Mouse (Mus musculus): Measurements from ENCODE around the gene Cacna1c. TPM values are rescaled to one million over a fixed set of nuclear protein-coding genes. Genes with fewer than 3 reads are reported as not detected.

Cacna1c gene
- total and polyA plus RNA-seq, 2 experiments from 2014 or later = 5.1 to 39.4 TPM

GRCm38 (mm10) chr6:118641671-118642325 lies 554.4 kb downstream of the Cacna1c start:
- Histone ChIP-seq H3K9me3 (ENCODE audit: low read length) (peaks cover 5% of the 10 kb centered on the region), H3K27ac (no peak overlapping the region), H3K4me2 (ENCODE audit: low read depth, low read length) (no peak overlapping the region), H3K4me1 (ENCODE audit: insufficient read depth, low read length) (no peaks in the 10 kb centered on the region), H3K4me3 (ENCODE audit: low read length) (no peak overlapping the region), H3K27me3 (ENCODE audit: insufficient read depth, low read length) (no peaks in the 10 kb centered on the region), H3K36me3 (ENCODE audit: insufficient read depth, low read length) (peaks cover 4% of the 10 kb centered on the region), H3K9ac (replicated peaks; ENCODE audit: low read length) (no peak overlapping the region)
- DNase-seq (ENCODE audit: low spot score) = no peak
- no peak for ATAC-seq
- WGBS = 71% methylated on average over 6 of the region's 6 CpGs
- no peak for TF ChIP-seq CTCF (IDR thresholded peaks at IDR 0.05; ENCODE audit: low read depth)

GRCm38 (mm10) chr6:118639816-118640215 lies 556.4 kb downstream of the Cacna1c start:
- H3K36me3 ChIP-seq (ENCODE audit: insufficient read depth, low read length) = peaks cover 4% of the 10 kb centered on the region
- no peak for TF ChIP-seq CTCF (IDR thresholded peaks at IDR 0.05; ENCODE audit: low read depth)
- 50% methylated on average over 2 of the region's 2 CpGs for WGBS
- no peaks in the 10 kb centered on the region for H3K27me3 ChIP-seq (ENCODE audit: insufficient read depth, low read length)
- DNase-seq (ENCODE audit: low spot score) = no peak
- H3K9ac ChIP-seq (replicated peaks; ENCODE audit: low read length) = no peak overlapping the region
- ATAC-seq = no peak
- H3K9me3 ChIP-seq (ENCODE audit: low read length) = peaks cover 8% of the 10 kb centered on the region
- no peak overlapping the region for H3K4me3 ChIP-seq (ENCODE audit: low read length)
- H3K27ac ChIP-seq = no peak overlapping the region
- no peaks in the 10 kb centered on the region for H3K4me1 ChIP-seq (ENCODE audit: insufficient read depth, low read length)
- no peak overlapping the region for H3K4me2 ChIP-seq (ENCODE audit: low read depth, low read length)

GRCm38 (mm10) chr6:118638911-118639310 lies 557.3 kb downstream of the Cacna1c start:
- DNase-seq (ENCODE audit: low spot score) = no peak
- Histone ChIP-seq H3K27me3 (ENCODE audit: insufficient read depth, low read length) (no peaks in the 10 kb centered on the region), H3K4me3 (ENCODE audit: low read length) (no peak overlapping the region), H3K27ac (no peak overlapping the region), H3K9me3 (ENCODE audit: low read length) (peaks cover 8% of the 10 kb centered on the region), H3K4me2 (ENCODE audit: low read depth, low read length) (no peak overlapping the region), H3K9ac (replicated peaks; ENCODE audit: low read length) (no peak overlapping the region), H3K4me1 (ENCODE audit: insufficient read depth, low read length) (no peaks in the 10 kb centered on the region), H3K36me3 (ENCODE audit: insufficient read depth, low read length) (peaks cover 4% of the 10 kb centered on the region)
- ATAC-seq = no peak
- WGBS = 93% methylated on average over 2 of the region's 2 CpGs
- TF ChIP-seq CTCF (IDR thresholded peaks at IDR 0.05; ENCODE audit: low read depth) = no peak

- Histone ChIP-seq H3K9ac (replicated peaks; ENCODE audit: low read length) (no peak overlapping the region), H3K36me3 (ENCODE audit: insufficient read depth, low read length) (no peaks in the 10 kb centered on the region; the same call in none of the 2 replicates), H3K4me3 (ENCODE audit: low read length) (no peak overlapping the region), H3K27ac (no peak overlapping the region), H3K27me3 (ENCODE audit: insufficient read depth, low read length) (no peaks in the 10 kb centered on the region), H3K4me1 (ENCODE audit: insufficient read depth, low read length) (no peaks in the 10 kb centered on the region), H3K9me3 (ENCODE audit: low read length) (peaks cover 8% of the 10 kb centered on the region), H3K4me2 (ENCODE audit: low read depth, low read length) (no peak overlapping the region)
- DNase-seq (ENCODE audit: low spot score) (no peak), ATAC-seq (no peak)
- TF ChIP-seq CTCF (IDR thresholded peaks at IDR 0.05; ENCODE audit: low read depth) = no peak
- 75% methylated on average over 2 of the region's 2 CpGs for WGBS
Measured at GRCm38 (mm10) chr6:118632491-118632890, 563.7 kb downstream of the Cacna1c start.

- H3K4me2 ChIP-seq (ENCODE audit: low read depth, low read length) = no peak overlapping the region
- H3K4me3 ChIP-seq (ENCODE audit: low read length) = no peak overlapping the region
- H3K4me1 ChIP-seq (ENCODE audit: insufficient read depth, low read length) = 0 out of 2 replicates have a peak, but pooled peaks cover 4% of the 10 kb centered on the region
- H3K36me3 ChIP-seq (ENCODE audit: insufficient read depth, low read length) = no peaks in the 10 kb centered on the region; the same call in 1 of the 2 replicates
- DNase-seq (ENCODE audit: low spot score) (no peak), ATAC-seq (no peak)
- 82% methylated on average over 4 of the region's 4 CpGs for WGBS
- H3K9ac ChIP-seq (replicated peaks; ENCODE audit: low read length) = no peak overlapping the region
- H3K27me3 ChIP-seq (ENCODE audit: insufficient read depth, low read length) = no peaks in the 10 kb centered on the region
- H3K9me3 ChIP-seq (ENCODE audit: low read length) = no peaks in the 10 kb centered on the region
- no peak for TF ChIP-seq CTCF (IDR thresholded peaks at IDR 0.05; ENCODE audit: low read depth)
- no peak overlapping the region for H3K27ac ChIP-seq
Measured at GRCm38 (mm10) chr6:118630006-118630405, 566.2 kb downstream of the Cacna1c start.

- peak; percentile 79 for TF ChIP-seq CTCF (IDR thresholded peaks at IDR 0.05; ENCODE audit: low read depth)
- H3K27me3 ChIP-seq (ENCODE audit: insufficient read depth, low read length) = no peaks in the 10 kb centered on the region
- H3K9ac ChIP-seq (replicated peaks; ENCODE audit: low read length) = no peak overlapping the region
- no peak overlapping the region for H3K4me2 ChIP-seq (ENCODE audit: low read depth, low read length)
- H3K36me3 ChIP-seq (ENCODE audit: insufficient read depth, low read length) = no peaks in the 10 kb centered on the region; the same call in 1 of the 2 replicates
- 0 out of 2 replicates have a peak, but pooled peaks cover 4% of the 10 kb centered on the region for H3K4me1 ChIP-seq (ENCODE audit: insufficient read depth, low read length)
- no peaks in the 10 kb centered on the region for H3K9me3 ChIP-seq (ENCODE audit: low read length)
- ATAC-seq (peak; percentile 64), DNase-seq (ENCODE audit: low spot score) (peak; percentile 67)
- no peak overlapping the region for H3K27ac ChIP-seq
- no peak overlapping the region for H3K4me3 ChIP-seq (ENCODE audit: low read length)
- 46% methylated on average over 4 of the region's 4 CpGs for WGBS
Measured at GRCm38 (mm10) chr6:118626246-118626645, 570.0 kb downstream of the Cacna1c start.

GRCm38 (mm10) chr6:118623609-118624008 lies 572.6 kb downstream of the Cacna1c start:
- H3K36me3 ChIP-seq (ENCODE audit: insufficient read depth, low read length) = no peaks in the 10 kb centered on the region; the same call in 1 of the 2 replicates
- ATAC-seq = no peak
- H3K9ac ChIP-seq (replicated peaks; ENCODE audit: low read length) = no peak overlapping the region
- WGBS = 92% methylated on average over 3 of the region's 3 CpGs
- no peak overlapping the region for H3K27ac ChIP-seq
- 0 out of 2 replicates have a peak, but pooled peaks cover 4% of the 10 kb centered on the region for H3K4me1 ChIP-seq (ENCODE audit: insufficient read depth, low read length)
- no peak for TF ChIP-seq CTCF (IDR thresholded peaks at IDR 0.05; ENCODE audit: low read depth)
- H3K9me3 ChIP-seq (ENCODE audit: low read length) = no peaks in the 10 kb centered on the region
- no peak for DNase-seq (ENCODE audit: low spot score)
- no peak overlapping the region for H3K4me2 ChIP-seq (ENCODE audit: low read depth, low read length)
- H3K4me3 ChIP-seq (ENCODE audit: low read length) = no peak overlapping the region
- H3K27me3 ChIP-seq (ENCODE audit: insufficient read depth, low read length) = no peaks in the 10 kb centered on the region

Measured in hindbrain, postnatal 0 days (tissue).